Mouse (Mus musculus): ENCODE results near the gene Lipi. TPM values are rescaled to one million over a fixed set of nuclear protein-coding genes. Genes with fewer than 3 reads are reported as not detected.

Gene Lipi
- total RNA-seq (2021) = not detected in 2 replicates
- long read RNA-seq = 0 reads

- DNase-seq = no peak
Measured at GRCm38 (mm10) chr16:75585961-75586360, at the start of gene Lipi. Gene Lipi, minus strand, starts transcription at chr16:75586061.

GRCm38 (mm10) chr16:75627862-75628261 is 42.0 kb upstream of the Lipi start:
- DNase-seq = no peak

- DNase-seq = no peak
Measured at GRCm38 (mm10) chr16:75617651-75618349, 31.9 kb upstream of the Lipi start.

DNA sequence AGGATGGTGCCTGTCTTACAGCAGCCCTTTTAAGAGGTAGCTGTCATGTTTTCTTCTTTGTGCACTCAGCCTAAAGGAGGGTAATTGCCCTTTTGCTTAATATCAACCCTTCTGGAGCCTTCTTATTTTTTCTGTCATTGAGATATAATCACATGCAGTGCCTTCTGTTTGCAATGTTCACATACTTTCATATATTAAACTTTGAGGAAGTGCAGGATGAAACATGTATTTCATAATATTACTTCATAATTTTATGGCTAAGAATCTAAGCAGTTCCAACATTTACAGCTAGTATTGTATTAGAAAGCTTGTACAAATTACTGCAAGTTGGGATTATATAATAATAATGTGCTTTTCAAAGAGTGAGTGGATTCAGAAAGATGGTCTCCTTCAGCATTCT is 26.7 kb upstream of the Lipi start:
- no peak for DNase-seq

DNA sequence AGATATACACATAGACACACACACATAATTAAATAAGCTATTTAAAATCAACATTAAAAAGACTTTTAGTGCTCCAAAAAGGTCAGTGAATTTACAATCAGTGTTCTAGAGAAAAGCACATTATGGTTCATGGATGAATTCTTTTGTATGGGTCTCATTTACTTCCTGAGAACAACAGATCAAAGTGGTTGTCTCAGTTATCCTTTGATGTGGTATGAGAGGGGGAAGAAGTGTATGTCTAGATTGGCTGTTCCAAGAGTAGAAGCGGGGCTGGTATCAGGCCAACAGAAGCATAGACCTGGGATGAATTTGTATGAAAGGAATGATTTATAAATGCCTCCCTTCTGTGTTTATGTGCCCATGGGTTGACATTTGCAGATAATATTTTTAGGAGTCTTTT is 20.6 kb upstream of the Lipi start:
- no peak for DNase-seq

GRCm38 (mm10) chr16:75593501-75594183 is 7.8 kb upstream of the Lipi start:
- no peak for DNase-seq

DNA sequence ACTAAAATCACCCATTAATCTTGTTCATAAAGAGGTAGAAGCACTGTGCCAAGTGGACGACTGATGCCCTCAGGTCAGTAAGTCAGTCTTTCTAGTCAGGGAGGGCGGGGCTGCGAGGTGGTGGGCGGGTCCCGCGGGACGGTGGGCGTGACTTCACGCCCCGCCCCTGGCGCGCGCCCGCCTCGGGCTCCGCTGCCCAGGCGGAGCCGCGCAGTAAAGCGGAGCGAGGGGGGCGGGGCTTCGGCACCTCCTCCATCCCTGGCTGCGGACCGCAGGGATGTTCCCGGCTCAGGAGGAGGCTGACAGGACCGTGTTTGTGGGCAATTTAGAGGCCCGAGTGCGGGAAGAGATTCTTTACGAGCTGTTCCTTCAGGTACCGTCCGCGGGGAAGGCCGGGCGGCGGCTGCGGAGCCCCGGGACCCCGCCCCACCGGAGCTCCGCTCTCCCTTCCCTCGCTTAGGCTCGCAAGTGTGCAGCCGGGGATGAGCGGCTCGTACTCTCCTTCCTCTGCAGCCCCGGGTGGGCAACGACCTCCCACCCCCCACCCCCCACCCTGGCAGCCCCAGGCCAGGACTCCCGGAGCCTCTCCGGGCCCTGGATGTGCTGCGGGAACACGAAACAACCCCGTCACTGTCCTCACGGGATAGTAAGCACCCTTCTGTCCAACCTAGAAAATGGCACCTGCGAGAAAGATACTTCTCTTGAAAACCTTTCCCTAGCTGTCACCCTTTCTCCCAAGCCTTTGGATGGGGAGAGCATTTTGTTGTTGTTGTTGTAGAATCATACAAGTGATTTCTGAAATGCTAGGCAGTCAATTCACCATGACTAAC is 7.0 kb upstream of the Lipi start, which contains the start of gene Rbm11:
Gene Rbm11 (plus strand): TSS at position 174 of the 830 bp plus-strand sequence.
- DNase-seq = peak; percentile 87

GRCm38 (mm10) chr16:75586466-75586865 is 605 bp upstream of the Lipi start:
- no peak for DNase-seq

- DNase-seq = no peak
Measured at GRCm38 (mm10) chr16:75582279-75582678, 3.6 kb downstream of the Lipi start.

- no peak for DNase-seq
Measured at GRCm38 (mm10) chr16:75562910-75563309, 23.0 kb downstream of the Lipi start.

- DNase-seq = no peak
Measured at GRCm38 (mm10) chr16:75545310-75545709, 40.6 kb downstream of the Lipi start.

DNA sequence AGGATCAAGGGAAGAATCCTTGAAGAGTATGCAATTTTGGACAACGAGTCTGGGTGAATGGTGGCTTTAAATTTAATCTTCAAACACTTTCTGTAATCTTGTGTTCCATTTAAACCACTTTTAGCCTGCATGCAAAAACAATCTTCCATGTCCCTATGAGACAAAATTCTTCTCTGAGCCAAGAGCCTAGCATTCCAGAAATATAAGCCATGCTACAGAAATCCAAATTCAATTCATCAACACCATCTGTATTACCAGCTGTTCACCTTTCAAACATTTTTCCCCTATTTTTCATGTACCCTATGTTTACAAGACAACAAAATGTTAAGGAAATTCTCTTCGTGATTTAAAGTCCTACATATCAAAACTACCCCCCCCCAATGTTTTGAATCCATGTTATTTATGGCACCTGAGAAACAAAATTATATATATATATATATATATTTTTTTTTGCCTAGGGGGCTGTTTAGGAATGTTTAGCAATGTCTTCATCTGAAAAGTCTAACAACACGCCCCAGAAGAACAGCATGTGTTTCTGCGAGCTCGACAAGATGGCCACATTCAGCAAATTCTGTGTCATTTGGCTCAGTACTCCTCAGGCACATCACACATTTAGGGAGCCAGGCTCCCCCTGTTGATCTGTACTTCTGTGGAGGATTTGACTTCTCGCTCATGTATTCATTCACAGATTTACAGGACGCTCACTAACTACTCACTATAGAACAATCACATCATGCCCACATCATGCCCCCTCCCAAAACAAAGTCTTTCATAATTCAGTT is 47.9 kb downstream of the Lipi start:
- no peak for DNase-seq

GRCm38 (mm10) chr16:75531705-75532104 is 54.2 kb downstream of the Lipi start:
- no peak for DNase-seq

DNA sequence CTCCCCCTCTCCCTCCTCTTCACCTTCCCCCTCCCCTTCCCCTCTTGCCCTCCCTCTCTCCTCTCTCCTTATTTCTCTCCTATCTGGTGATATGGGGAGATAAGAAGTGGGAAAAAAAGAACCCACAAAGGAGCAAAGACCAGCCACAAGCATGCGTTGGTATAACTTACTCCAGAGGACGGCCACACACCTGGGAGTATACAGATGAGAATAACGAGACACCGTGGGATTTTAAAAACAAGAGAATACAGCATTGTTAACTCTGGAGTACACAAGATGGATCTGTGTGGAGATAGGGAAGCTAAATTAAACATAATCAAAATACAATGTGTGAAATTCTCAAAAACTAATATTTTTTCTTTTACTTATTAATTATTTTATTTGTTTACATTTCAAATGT is 89.3 kb downstream of the Lipi start:
- DNase-seq = no peak

Other genes with a start within 250 kb of the Lipi start
- gene Rbm11, start 6.8 kb upstream of the Lipi start, total RNA-seq (2021) = 0.95 and 2.8 TPM in 2 replicates
- 35.5 and 43.2 TPM in 2 replicates for gene Hspa13, start 181.0 kb upstream of the Lipi start, total RNA-seq (2021)

Data from adrenal gland, postnatal 25 days (tissue).